Mouse (Mus musculus) ES-Bruce4 (cell line): ENCODE results near the gene Magi1. TPM values are rescaled to one million over a fixed set of nuclear protein-coding genes. Genes with fewer than 3 reads are reported as not detected.

Experiments used
- H3K27ac ChIP-seq: 2 replicates; pipeline ENCODE4 v1.5.1; 2012; ENCODE audit warnings: low read length, inconsistent platforms; ENCODE audit not compliant: insufficient read depth
- H3K27me3 ChIP-seq: 2 replicates; pipeline ENCODE4 v1.6.1; 2012; ENCODE audit warnings: mild to moderate bottlenecking, low read length, inconsistent platforms; ENCODE audit not compliant: control insufficient read depth, poor library complexity, insufficient read depth, severe bottlenecking
- H3K36me3 ChIP-seq: 2 replicates; pipeline ENCODE4 v1.6.1; 2012; ENCODE audit warnings: inconsistent platforms, mild to moderate bottlenecking, low read length, moderate library complexity; ENCODE audit not compliant: control insufficient read depth, poor library complexity, insufficient read depth, severe bottlenecking
- H3K4me1 ChIP-seq: one replicate; pipeline ENCODE4 v1.8.1; 2011; ENCODE audit warnings: low read length; ENCODE audit not compliant: control insufficient read depth, insufficient read depth
- H3K4me3 ChIP-seq: 2 replicates; pipeline ENCODE4 v1.5.1; 2011; ENCODE audit warnings: low read depth, mild to moderate bottlenecking, low read length
- H3K9ac ChIP-seq: 2 replicates; pipeline ENCODE4 v1.6.1; 2012; ENCODE audit warnings: low read depth, mild to moderate bottlenecking, inconsistent platforms; ENCODE audit not compliant: poor library complexity, severe bottlenecking
- H3K9me3 ChIP-seq: replicated peaks from 2 replicates; pipeline ENCODE4 v1.6.1; 2012; ENCODE audit warnings: mild to moderate bottlenecking, low read length, inconsistent platforms; ENCODE audit not compliant: control insufficient read depth, poor library complexity, insufficient read depth, severe bottlenecking
- CTCF ChIP-seq: IDR thresholded peaks from one replicate; pipeline ENCODE4 v1.8.1; 2011; ENCODE audit warnings: low read depth, low read length
- EP300 ChIP-seq: IDR thresholded peaks from 2 replicates; pipeline ENCODE4 v1.6.1; 2011; ENCODE audit warnings: low read depth, low read length; ENCODE audit not compliant: insufficient read depth
- POLR2A ChIP-seq: IDR thresholded peaks from one replicate; pipeline ENCODE4 v1.8.1; 2011; ENCODE audit warnings: low read length; ENCODE audit not compliant: insufficient read depth
- polyA plus RNA-seq: library from polyadenylated mRNA; stranded (reverse); fragments of >200 nt; gene quantifications from 2 replicates; pipeline ENCODE4 v1.2.4, GENCODE M21; 2011; ENCODE audit warnings: low read depth; ENCODE audit not compliant: missing spikeins, insufficient read depth, insufficient read length

Magi1 gene
- polyA plus RNA-seq, 1 experiment: 22.4 TPM

GRCm38 (mm10) chr6:93845080-93845479 lies 438.6 kb downstream of the Magi1 start:
- H3K27me3 ChIP-seq: no peaks in the 10 kb centered on the region
- H3K27ac ChIP-seq: no peak overlapping the region
- TF ChIP-seq POLR2A (no peak), CTCF (no peak), EP300 (no peak)
- H3K36me3 ChIP-seq: no peaks in the 10 kb centered on the region
- H3K9me3 ChIP-seq: no peaks in the 10 kb centered on the region
- H3K4me1 ChIP-seq: peaks cover 5% of the 10 kb centered on the region
- H3K4me3 ChIP-seq: no peak overlapping the region
- no peak overlapping the region for H3K9ac ChIP-seq

- TF ChIP-seq EP300 (no peak), POLR2A (no peak), CTCF (no peak)
- Histone ChIP-seq H3K9me3 (no peaks in the 10 kb centered on the region), H3K9ac (no peak overlapping the region), H3K36me3 (no peaks in the 10 kb centered on the region), H3K4me1 (peaks cover 4% of the 10 kb centered on the region), H3K27ac (no peak overlapping the region), H3K27me3 (no peaks in the 10 kb centered on the region), H3K4me3 (no peak overlapping the region)
Measured at GRCm38 (mm10) chr6:93844576-93844975, 439.1 kb downstream of the Magi1 start.

- Histone ChIP-seq H3K27ac (no peak overlapping the region), H3K9ac (no peak overlapping the region), H3K4me3 (no peak overlapping the region), H3K36me3 (no peaks in the 10 kb centered on the region), H3K27me3 (no peaks in the 10 kb centered on the region), H3K4me1 (no peaks in the 10 kb centered on the region), H3K9me3 (no peaks in the 10 kb centered on the region)
- TF ChIP-seq POLR2A (no peak), CTCF (no peak), EP300 (no peak)
Measured at GRCm38 (mm10) chr6:93838398-93838797, 445.3 kb downstream of the Magi1 start.

- no peak for TF ChIP-seq EP300
- no peak for TF ChIP-seq POLR2A
- no peak for TF ChIP-seq CTCF
- Histone ChIP-seq H3K9me3 (no peaks in the 10 kb centered on the region), H3K4me1 (no peaks in the 10 kb centered on the region), H3K9ac (no peak overlapping the region), H3K4me3 (no peak overlapping the region), H3K27ac (no peak overlapping the region), H3K27me3 (no peaks in the 10 kb centered on the region), H3K36me3 (no peaks in the 10 kb centered on the region)
Measured at GRCm38 (mm10) chr6:93836585-93836984, 447.1 kb downstream of the Magi1 start.

GRCm38 (mm10) chr6:93835211-93835610 lies 448.5 kb downstream of the Magi1 start:
- Histone ChIP-seq H3K27ac (no peak overlapping the region), H3K9me3 (no peaks in the 10 kb centered on the region), H3K4me3 (no peak overlapping the region), H3K27me3 (no peaks in the 10 kb centered on the region), H3K36me3 (no peaks in the 10 kb centered on the region), H3K9ac (no peak overlapping the region), H3K4me1 (no peaks in the 10 kb centered on the region)
- TF ChIP-seq CTCF: no peak
- TF ChIP-seq EP300: no peak
- TF ChIP-seq POLR2A: no peak

- H3K4me3 ChIP-seq: no peak overlapping the region
- H3K9me3 ChIP-seq: no peaks in the 10 kb centered on the region
- no peaks in the 10 kb centered on the region for H3K27me3 ChIP-seq
- H3K27ac ChIP-seq: no peak overlapping the region
- TF ChIP-seq CTCF (no peak), EP300 (no peak), POLR2A (no peak)
- no peaks in the 10 kb centered on the region for H3K36me3 ChIP-seq
- no peak overlapping the region for H3K9ac ChIP-seq
- no peaks in the 10 kb centered on the region for H3K4me1 ChIP-seq
Measured at GRCm38 (mm10) chr6:93828262-93828661, 455.5 kb downstream of the Magi1 start.

- TF ChIP-seq EP300 (no peak), POLR2A (no peak), CTCF (no peak)
- Histone ChIP-seq H3K27me3 (no peaks in the 10 kb centered on the region), H3K9ac (no peak overlapping the region), H3K4me1 (no peaks in the 10 kb centered on the region), H3K4me3 (no peak overlapping the region), H3K36me3 (no peaks in the 10 kb centered on the region), H3K27ac (no peak overlapping the region), H3K9me3 (no peaks in the 10 kb centered on the region)
Measured at GRCm38 (mm10) chr6:93826875-93827274, 456.8 kb downstream of the Magi1 start.
